Mouse (Mus musculus): ENCODE measurements at regions not wholly inside any gene's neighbourhood (a gene's known extent, or its start where the extent isn't known, plus 50 kb on each side); places are given as distances from the start of the nearest gene placed in this dataset.

- no peak for ATAC-seq (ENCODE audit: insufficient number of reproducible peaks, insufficient read depth, low FRiP score, low TSS enrichment, low read depth)
- Histone ChIP-seq H3K36me3 (no peaks in the 10 kb centered on the region), H3K4me3 (no peak overlapping the region), H3K27me3 (no peaks in the 10 kb centered on the region), H3K4me1 (no peaks in the 10 kb centered on the region), H3K4me2 (no peak overlapping the region), H3K27ac (no peak overlapping the region), H3K9me3 (no peaks in the 10 kb centered on the region), H3K9ac (no peak overlapping the region)
- 67% methylated on average over 2 of the region's 2 CpGs for WGBS
These were observed 69.6 kb downstream of the Cldn1 start for GRCm38 (mm10) chr16:26302045-26302444.

- Histone ChIP-seq H3K4me3 (no peak overlapping the region), H3K4me2 (no peak overlapping the region), H3K27me3 (no peaks in the 10 kb centered on the region), H3K4me1 (no peaks in the 10 kb centered on the region), H3K27ac (no peak overlapping the region), H3K9ac (no peak overlapping the region), H3K9me3 (no peaks in the 10 kb centered on the region), H3K36me3 (no peaks in the 10 kb centered on the region)
- WGBS = 68% methylated on average over 2 of the region's 2 CpGs
- ATAC-seq (ENCODE audit: insufficient number of reproducible peaks, insufficient read depth, low FRiP score, low TSS enrichment, low read depth) = no peak
These were observed 79.9 kb downstream of the Cldn1 start for GRCm38 (mm10) chr16:26291692-26292091.

DNA sequence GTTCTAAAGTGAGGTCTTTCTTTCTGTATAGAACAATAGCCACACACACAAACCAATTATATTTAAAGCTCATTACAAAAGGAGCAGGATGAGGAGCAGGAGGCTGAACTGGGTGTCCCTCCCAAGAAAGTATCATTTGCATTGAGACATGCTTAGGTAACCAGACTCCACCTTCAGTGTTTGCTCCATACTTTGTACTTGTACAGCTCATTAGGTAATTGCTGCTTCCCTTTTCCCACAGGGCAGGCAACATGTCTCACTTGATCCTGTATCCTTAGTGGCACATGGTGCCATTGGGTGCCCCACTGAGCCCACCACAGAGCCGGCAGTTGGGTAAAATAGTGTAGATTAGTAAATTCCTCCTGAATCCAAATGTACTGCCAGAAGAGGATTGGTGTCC, 86.0 kb downstream of the Cldn1 start:
- Histone ChIP-seq H3K4me1 (no peaks in the 10 kb centered on the region), H3K4me3 (no peak overlapping the region), H3K27me3 (no peaks in the 10 kb centered on the region), H3K36me3 (no peaks in the 10 kb centered on the region), H3K9ac (no peak overlapping the region), H3K9me3 (no peaks in the 10 kb centered on the region), H3K4me2 (no peak overlapping the region), H3K27ac (no peak overlapping the region)
- no peak for ATAC-seq (ENCODE audit: insufficient number of reproducible peaks, insufficient read depth, low FRiP score, low TSS enrichment, low read depth)
- 86% methylated on average over 1 of the region's 1 CpGs for WGBS

DNA sequence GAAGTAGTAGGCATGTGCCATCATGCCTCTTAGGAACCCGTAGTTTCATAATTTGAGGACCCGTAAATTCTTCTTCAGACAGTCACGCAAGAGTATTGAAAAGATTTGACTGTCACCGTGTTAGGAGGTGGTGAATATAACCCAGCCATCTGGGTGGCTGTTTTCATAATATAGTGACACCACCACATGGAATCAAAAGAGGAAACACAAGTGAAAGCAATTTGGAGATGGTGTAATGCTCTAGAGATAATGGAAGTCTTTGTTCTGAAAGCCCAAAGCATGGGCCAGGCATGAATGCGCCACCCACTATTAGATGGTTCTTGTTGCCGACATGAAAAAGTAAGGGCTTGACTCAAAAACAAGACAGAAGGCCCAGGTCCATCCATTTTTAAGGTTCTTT, 86.9 kb downstream of the Cldn1 start:
- no peak overlapping the region for H3K9ac ChIP-seq
- no peaks in the 10 kb centered on the region for H3K27me3 ChIP-seq
- H3K4me3 ChIP-seq = no peak overlapping the region
- ATAC-seq (ENCODE audit: insufficient number of reproducible peaks, insufficient read depth, low FRiP score, low TSS enrichment, low read depth) = no peak
- 83% methylated on average over 6 of the region's 6 CpGs for WGBS
- H3K36me3 ChIP-seq = no peaks in the 10 kb centered on the region
- H3K27ac ChIP-seq = no peak overlapping the region
- H3K9me3 ChIP-seq = no peaks in the 10 kb centered on the region
- H3K4me2 ChIP-seq = no peak overlapping the region
- no peaks in the 10 kb centered on the region for H3K4me1 ChIP-seq

GRCm38 (mm10) chr16:26282418-26282817, 89.2 kb downstream of the Cldn1 start:
- Histone ChIP-seq H3K9me3 (no peaks in the 10 kb centered on the region), H3K4me3 (no peak overlapping the region), H3K9ac (no peak overlapping the region), H3K27ac (no peak overlapping the region), H3K4me1 (no peaks in the 10 kb centered on the region), H3K27me3 (no peaks in the 10 kb centered on the region), H3K4me2 (no peak overlapping the region), H3K36me3 (no peaks in the 10 kb centered on the region)
- WGBS = 61% methylated on average over 1 of the region's 1 CpGs
- no peak for ATAC-seq (ENCODE audit: insufficient number of reproducible peaks, insufficient read depth, low FRiP score, low TSS enrichment, low read depth)

DNA sequence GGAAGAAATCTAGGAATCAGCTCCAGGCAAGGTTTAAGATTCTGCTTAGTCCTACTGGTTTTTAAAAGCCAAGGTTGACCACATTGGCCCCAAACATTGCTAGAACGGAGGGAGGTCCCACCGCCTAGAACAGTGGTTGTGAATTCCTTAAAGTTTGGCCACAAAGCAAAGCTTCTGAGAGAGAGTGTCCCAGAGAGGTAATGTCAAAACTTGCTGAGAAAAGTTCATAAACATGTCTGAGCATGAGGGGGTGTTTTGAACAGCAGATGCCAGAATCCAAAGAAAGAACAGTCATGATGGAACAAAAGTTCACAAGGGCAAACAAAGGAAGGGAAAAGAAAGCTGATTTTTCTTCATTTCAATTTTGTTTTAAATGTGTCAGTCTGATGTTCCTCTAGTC, 90.1 kb downstream of the Cldn1 start:
- WGBS = 78% methylated on average over 2 of the region's 2 CpGs
- no peak overlapping the region for H3K27ac ChIP-seq
- H3K27me3 ChIP-seq = no peaks in the 10 kb centered on the region
- no peak for ATAC-seq (ENCODE audit: insufficient number of reproducible peaks, insufficient read depth, low FRiP score, low TSS enrichment, low read depth)
- no peaks in the 10 kb centered on the region for H3K4me1 ChIP-seq
- no peaks in the 10 kb centered on the region for H3K36me3 ChIP-seq
- H3K4me2 ChIP-seq = no peak overlapping the region
- H3K9ac ChIP-seq = no peak overlapping the region
- H3K4me3 ChIP-seq = no peak overlapping the region
- no peaks in the 10 kb centered on the region for H3K9me3 ChIP-seq

DNA sequence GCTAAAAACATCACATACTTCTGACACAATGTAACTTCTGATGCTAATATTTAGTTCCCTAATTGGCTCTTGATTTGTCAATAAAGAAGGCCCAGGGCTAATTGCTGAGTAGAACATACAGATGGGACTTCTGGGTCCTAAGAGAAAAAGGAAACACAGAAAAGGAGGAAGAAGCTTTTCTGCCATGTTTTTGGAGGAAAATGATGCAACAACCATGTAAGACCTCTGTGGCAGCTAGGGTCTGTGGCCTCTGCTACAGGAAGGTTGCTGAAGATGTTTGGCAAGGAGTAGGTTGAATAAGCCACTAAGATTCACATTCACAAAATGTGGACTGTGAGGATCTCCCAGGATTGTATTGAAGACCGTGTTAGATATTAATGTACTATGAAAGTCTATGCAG, 94.9 kb downstream of the Cldn1 start:
- 86% methylated on average over 1 of the region's 1 CpGs for WGBS
- H3K4me1 ChIP-seq = no peaks in the 10 kb centered on the region

DNA sequence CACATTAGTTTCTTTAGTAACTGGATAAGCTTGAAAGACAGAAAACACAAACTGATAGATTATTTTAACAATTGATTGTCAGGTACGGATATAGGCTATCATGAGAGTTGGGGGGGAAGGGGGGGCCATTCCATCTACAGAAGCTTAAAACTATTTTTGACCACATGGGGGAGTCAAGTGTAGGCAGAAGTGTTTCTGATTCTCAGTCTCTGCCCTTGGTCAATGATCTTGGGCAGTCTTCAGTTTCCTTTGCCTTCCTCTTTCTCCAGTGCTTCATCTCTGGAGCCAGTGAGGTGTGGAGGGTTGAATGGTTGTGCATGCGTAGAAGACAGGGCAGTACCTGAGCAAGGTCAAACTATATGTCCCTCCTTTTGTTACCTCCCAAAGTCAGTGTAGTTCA, 118.8 kb downstream of the Cldn1 start:
- 0 out of 2 replicates have a peak, but pooled peaks cover 3% of the 10 kb centered on the region for H3K4me1 ChIP-seq
- H3K9ac ChIP-seq = no peak overlapping the region
- no peaks in the 10 kb centered on the region for H3K36me3 ChIP-seq
- H3K27ac ChIP-seq = no peak overlapping the region
- H3K27me3 ChIP-seq = no peaks in the 10 kb centered on the region
- no peaks in the 10 kb centered on the region for H3K9me3 ChIP-seq
- WGBS = 77% methylated on average over 2 of the region's 2 CpGs
- H3K4me2 ChIP-seq = no peak overlapping the region
- no peak overlapping the region for H3K4me3 ChIP-seq
- no peak for ATAC-seq (ENCODE audit: insufficient number of reproducible peaks, insufficient read depth, low FRiP score, low TSS enrichment, low read depth)

More for the DNA sequence above, 94.9 kb downstream of the Cldn1 start:
- no peaks in the 10 kb centered on the region for H3K36me3 ChIP-seq
- H3K27me3 ChIP-seq = no peaks in the 10 kb centered on the region
- no peak for ATAC-seq (ENCODE audit: insufficient number of reproducible peaks, insufficient read depth, low FRiP score, low TSS enrichment, low read depth)
- no peak overlapping the region for H3K4me2 ChIP-seq
- H3K9ac ChIP-seq = no peak overlapping the region
- no peak overlapping the region for H3K4me3 ChIP-seq
- no peaks in the 10 kb centered on the region for H3K9me3 ChIP-seq
- no peak overlapping the region for H3K27ac ChIP-seq

DNA sequence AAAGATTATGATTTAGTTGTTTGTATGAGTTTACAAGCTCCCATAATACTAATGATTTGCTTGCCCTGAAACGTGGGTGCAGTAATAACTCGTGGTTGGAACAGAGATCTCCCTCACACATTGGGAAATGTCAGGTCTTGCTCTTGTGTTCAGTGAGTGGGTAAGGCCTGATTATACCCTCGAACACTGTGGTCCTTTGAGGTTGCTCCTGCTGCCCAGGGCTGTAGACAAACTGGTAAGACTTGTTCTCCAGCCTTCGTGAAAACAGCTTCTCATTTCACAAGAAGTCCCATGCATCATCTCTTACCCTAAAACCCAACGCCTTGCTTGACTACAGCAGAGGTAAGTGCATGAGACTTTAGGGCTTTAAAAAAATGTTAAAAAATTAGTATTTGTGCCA, 119.9 kb downstream of the Cldn1 start:
- H3K9me3 ChIP-seq = no peaks in the 10 kb centered on the region
- no peak overlapping the region for H3K4me3 ChIP-seq
- H3K27ac ChIP-seq = no peak overlapping the region
- 56% methylated on average over 5 of the region's 5 CpGs for WGBS
- 0 out of 2 replicates have a peak, but pooled peaks cover 3% of the 10 kb centered on the region for H3K4me1 ChIP-seq
- no peak overlapping the region for H3K9ac ChIP-seq
- no peak for ATAC-seq (ENCODE audit: insufficient number of reproducible peaks, insufficient read depth, low FRiP score, low TSS enrichment, low read depth)
- no peak overlapping the region for H3K4me2 ChIP-seq
- no peaks in the 10 kb centered on the region for H3K27me3 ChIP-seq
- H3K36me3 ChIP-seq = no peaks in the 10 kb centered on the region

GRCm38 (mm10) chr16:26251027-26251426, 120.6 kb downstream of the Cldn1 start:
- Histone ChIP-seq H3K27ac (no peak overlapping the region), H3K4me1 (0 out of 2 replicates have a peak, but pooled peaks cover 3% of the 10 kb centered on the region), H3K4me2 (no peak overlapping the region), H3K4me3 (no peak overlapping the region), H3K9ac (no peak overlapping the region), H3K27me3 (no peaks in the 10 kb centered on the region), H3K36me3 (no peaks in the 10 kb centered on the region), H3K9me3 (no peaks in the 10 kb centered on the region)
- no peak for ATAC-seq (ENCODE audit: insufficient number of reproducible peaks, insufficient read depth, low FRiP score, low TSS enrichment, low read depth)
- 80% methylated on average over 2 of the region's 2 CpGs for WGBS

- H3K9ac ChIP-seq = no peak overlapping the region
- no peaks in the 10 kb centered on the region for H3K36me3 ChIP-seq
- no peaks in the 10 kb centered on the region for H3K27me3 ChIP-seq
- ATAC-seq (ENCODE audit: insufficient number of reproducible peaks, insufficient read depth, low FRiP score, low TSS enrichment, low read depth) = no peak
- H3K4me1 ChIP-seq = 0 out of 2 replicates have a peak, but pooled peaks cover 3% of the 10 kb centered on the region
- H3K9me3 ChIP-seq = no peaks in the 10 kb centered on the region
- no peak overlapping the region for H3K4me2 ChIP-seq
- H3K27ac ChIP-seq = no peak overlapping the region
- no peak overlapping the region for H3K4me3 ChIP-seq
These were observed 122.7 kb downstream of the Cldn1 start for GRCm38 (mm10) chr16:26248939-26249338.

DNA sequence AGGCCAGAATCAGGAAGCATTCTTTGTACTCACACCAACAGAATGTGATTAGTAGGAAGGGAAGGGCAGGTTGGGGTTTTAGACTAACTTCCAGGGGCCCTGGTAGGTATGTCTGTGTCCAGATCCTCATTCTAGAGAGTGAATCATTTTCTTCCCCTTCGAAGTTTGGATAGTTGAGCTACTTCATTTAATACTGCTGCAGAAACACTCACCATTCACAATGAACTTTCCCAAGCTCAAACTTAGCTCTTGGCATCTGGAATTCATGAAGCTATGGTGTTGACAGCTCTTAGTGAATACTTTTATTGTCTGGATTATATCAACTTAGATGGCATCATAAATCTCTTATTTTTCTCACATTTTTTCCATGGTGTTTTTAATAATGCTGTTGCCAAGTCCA, 123.7 kb downstream of the Cldn1 start:
- no peaks in the 10 kb centered on the region for H3K9me3 ChIP-seq
- no peak for ATAC-seq (ENCODE audit: insufficient number of reproducible peaks, insufficient read depth, low FRiP score, low TSS enrichment, low read depth)
- H3K4me2 ChIP-seq = no peak overlapping the region
- H3K9ac ChIP-seq = no peak overlapping the region
- WGBS = 36% methylated on average over 1 of the region's 1 CpGs
- H3K36me3 ChIP-seq = no peaks in the 10 kb centered on the region
- no peak overlapping the region for H3K27ac ChIP-seq
- 0 out of 2 replicates have a peak, but pooled peaks cover 3% of the 10 kb centered on the region for H3K4me1 ChIP-seq
- H3K27me3 ChIP-seq = no peaks in the 10 kb centered on the region
- no peak overlapping the region for H3K4me3 ChIP-seq

DNA sequence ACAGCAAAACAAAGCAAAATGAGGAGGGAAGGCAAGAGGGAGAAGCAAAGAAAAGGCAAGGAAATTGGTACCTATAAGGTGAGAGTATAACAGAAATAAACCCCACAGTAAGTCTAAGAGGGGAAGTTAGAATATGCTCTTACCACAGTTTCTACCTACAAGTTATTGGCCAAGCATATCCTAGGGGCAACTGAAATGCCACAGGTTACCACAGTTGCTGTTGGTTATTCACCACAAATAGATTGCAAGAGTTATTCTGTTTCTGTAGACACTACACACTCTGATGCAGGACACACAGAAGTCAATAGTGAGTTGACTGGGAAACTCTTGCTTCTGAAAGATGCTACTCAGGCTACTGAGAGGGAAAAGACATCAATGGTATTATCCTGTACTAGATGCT, 129.7 kb upstream of the P3h2 start:
- no peaks in the 10 kb centered on the region for H3K36me3 ChIP-seq
- ATAC-seq (ENCODE audit: insufficient number of reproducible peaks, insufficient read depth, low FRiP score, low TSS enrichment, low read depth) = no peak
- no peak overlapping the region for H3K9ac ChIP-seq
- H3K4me3 ChIP-seq = no peak overlapping the region
- no peaks in the 10 kb centered on the region for H3K9me3 ChIP-seq
- H3K4me2 ChIP-seq = no peak overlapping the region
- H3K27me3 ChIP-seq = no peaks in the 10 kb centered on the region
- H3K4me1 ChIP-seq = no peaks in the 10 kb centered on the region
- no peak overlapping the region for H3K27ac ChIP-seq

All from embryonic facial prominence, embryonic 13.5 days (tissue).